Mouse (Mus musculus): ENCODE data around the gene Ptpn3. TPM values are rescaled to one million over a fixed set of nuclear protein-coding genes. Genes with fewer than 3 reads are reported as not detected.

Ptpn3 gene
- polyA plus RNA-seq, 2 experiments = 0.38 to 0.46 TPM

DNA sequence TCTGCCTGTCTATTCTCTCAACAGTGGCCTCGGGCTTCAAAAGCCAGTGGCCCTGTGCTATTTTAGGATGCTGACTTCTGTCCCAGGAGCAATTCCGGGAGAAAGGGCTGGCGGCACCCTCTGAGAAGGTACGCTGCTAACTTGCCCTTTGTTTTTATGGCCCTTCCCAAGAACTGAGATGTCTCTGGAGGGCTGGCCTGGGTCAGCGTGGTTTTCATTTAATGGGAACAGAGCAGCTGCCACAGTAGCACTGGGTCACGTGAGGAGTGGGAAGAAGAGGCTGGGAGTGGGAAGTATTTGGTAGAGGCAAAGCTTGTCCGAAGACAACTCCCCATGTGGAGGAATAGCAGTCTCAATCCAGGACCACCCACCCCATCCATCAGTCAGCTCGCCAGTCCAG, 52.5 kb downstream of the Ptpn3 start:
- no peaks in the 10 kb centered on the region for H3K4me1 ChIP-seq (replicated peaks; ENCODE audit: control insufficient read depth in 2 of 2, insufficient read depth in 2 of 2, low read length in 1 of 2)
- H3K9me3 ChIP-seq (ENCODE audit: control insufficient read depth, low read length) = no peaks in the 10 kb centered on the region
- no peak for TF ChIP-seq CTCF (IDR thresholded peaks at IDR 0.05; ENCODE audit: low read depth)
- TF ChIP-seq EP300 (IDR thresholded peaks at IDR 0.05; ENCODE audit: low read depth) = no peak
- H3K27me3 ChIP-seq (ENCODE audit: control insufficient read depth, insufficient read depth, low read length) = no peaks in the 10 kb centered on the region
- 45% methylated on average over 8 of the region's 8 CpGs for WGBS (ENCODE audit: insufficient replicate concordance)
- H3K36me3 ChIP-seq (replicated peaks; ENCODE audit: control insufficient read depth, insufficient read depth, low read depth) = no peaks in the 10 kb centered on the region
- H3K4me2 ChIP-seq (ENCODE audit: low read depth) = no peak overlapping the region
- no peak overlapping the region for H3K9ac ChIP-seq (replicated peaks)
- DNase-seq (ENCODE audit: low read depth in 3 of 3, low spot score in 3 of 3) (no peak), ATAC-seq (ENCODE audit: insufficient read depth) (no peak)
- H3K27ac ChIP-seq = no peak overlapping the region
- no peak overlapping the region for H3K4me3 ChIP-seq (ENCODE audit: insufficient read depth in 1 of 2, low read depth in 2 of 2, low read length in 2 of 2)

DNA sequence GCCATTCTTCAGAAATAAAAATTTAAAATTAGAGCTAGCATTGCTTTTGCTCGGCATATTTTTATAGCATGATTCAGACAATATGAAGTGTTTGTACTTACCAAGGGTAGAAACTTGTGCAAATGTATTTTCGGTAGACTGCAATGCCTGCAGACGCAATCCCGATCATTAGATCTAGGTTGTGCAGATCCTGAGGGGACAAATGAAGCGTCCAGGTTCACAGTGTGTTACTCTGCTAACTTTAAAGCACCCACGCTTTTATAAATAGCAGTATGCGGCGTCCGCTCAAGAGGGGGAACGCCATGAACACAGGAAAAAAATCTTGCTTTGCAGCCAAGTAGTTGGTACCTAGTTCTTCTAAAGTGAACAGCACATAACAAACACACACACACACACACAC, 56.8 kb downstream of the Ptpn3 start:
- H3K27me3 ChIP-seq (ENCODE audit: control insufficient read depth, insufficient read depth, low read length) = no peaks in the 10 kb centered on the region

DNA sequence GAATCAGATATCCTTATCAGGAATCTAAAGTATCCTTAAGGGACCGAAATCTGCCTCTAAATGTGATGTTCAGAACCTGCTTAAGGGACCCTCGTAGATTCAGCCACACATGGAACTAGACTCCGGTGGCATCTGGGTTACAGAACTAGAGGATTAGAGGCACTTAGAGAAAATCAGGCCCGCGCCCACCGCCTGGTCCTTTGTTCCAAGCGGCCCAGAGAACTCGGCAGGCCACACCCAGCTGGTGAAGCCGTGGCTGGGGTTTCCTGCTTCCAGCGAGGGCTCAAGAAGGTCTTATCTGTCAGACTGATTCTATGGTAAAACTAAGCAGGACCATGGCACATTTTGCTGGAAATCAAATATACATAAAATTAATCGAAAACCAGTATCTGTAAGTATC, 58.3 kb downstream of the Ptpn3 start:
- no peak for TF ChIP-seq EP300 (IDR thresholded peaks at IDR 0.05; ENCODE audit: low read depth)
- TF ChIP-seq CTCF (IDR thresholded peaks at IDR 0.05; ENCODE audit: low read depth) = no peak
- no peak for ATAC-seq (ENCODE audit: insufficient read depth)
- Histone ChIP-seq H3K4me1 (replicated peaks; ENCODE audit: control insufficient read depth in 2 of 2, insufficient read depth in 2 of 2, low read length in 1 of 2) (no peaks in the 10 kb centered on the region), H3K9ac (replicated peaks) (no peak overlapping the region), H3K27me3 (ENCODE audit: control insufficient read depth, insufficient read depth, low read length) (no peaks in the 10 kb centered on the region), H3K9me3 (ENCODE audit: control insufficient read depth, low read length) (no peaks in the 10 kb centered on the region), H3K4me2 (ENCODE audit: low read depth) (no peak overlapping the region), H3K36me3 (replicated peaks; ENCODE audit: control insufficient read depth, insufficient read depth, low read depth) (no peaks in the 10 kb centered on the region), H3K4me3 (ENCODE audit: insufficient read depth in 1 of 2, low read depth in 2 of 2, low read length in 2 of 2) (no peak overlapping the region), H3K27ac (no peak overlapping the region)
- no peak for DNase-seq (ENCODE audit: low read depth in 3 of 3, low spot score in 3 of 3)
- 42% methylated on average over 11 of the region's 11 CpGs for WGBS (ENCODE audit: insufficient replicate concordance)

More for the DNA sequence above, 56.8 kb downstream of the Ptpn3 start:
- Histone ChIP-seq H3K9ac (replicated peaks) (no peak overlapping the region), H3K27ac (no peak overlapping the region), H3K4me2 (ENCODE audit: low read depth) (no peak overlapping the region), H3K4me1 (replicated peaks; ENCODE audit: control insufficient read depth in 2 of 2, insufficient read depth in 2 of 2, low read length in 1 of 2) (no peaks in the 10 kb centered on the region), H3K9me3 (ENCODE audit: control insufficient read depth, low read length) (no peaks in the 10 kb centered on the region), H3K4me3 (ENCODE audit: insufficient read depth in 1 of 2, low read depth in 2 of 2, low read length in 2 of 2) (no peak overlapping the region), H3K36me3 (replicated peaks; ENCODE audit: control insufficient read depth, insufficient read depth, low read depth) (no peaks in the 10 kb centered on the region)
- no peak for DNase-seq (ENCODE audit: low read depth in 3 of 3, low spot score in 3 of 3)
- TF ChIP-seq EP300 (IDR thresholded peaks at IDR 0.05; ENCODE audit: low read depth) = no peak
- no peak for TF ChIP-seq CTCF (IDR thresholded peaks at IDR 0.05; ENCODE audit: low read depth)
- no peak for ATAC-seq (ENCODE audit: insufficient read depth)
- WGBS (ENCODE audit: insufficient replicate concordance) = 74% methylated on average over 10 of the region's 10 CpGs

DNA sequence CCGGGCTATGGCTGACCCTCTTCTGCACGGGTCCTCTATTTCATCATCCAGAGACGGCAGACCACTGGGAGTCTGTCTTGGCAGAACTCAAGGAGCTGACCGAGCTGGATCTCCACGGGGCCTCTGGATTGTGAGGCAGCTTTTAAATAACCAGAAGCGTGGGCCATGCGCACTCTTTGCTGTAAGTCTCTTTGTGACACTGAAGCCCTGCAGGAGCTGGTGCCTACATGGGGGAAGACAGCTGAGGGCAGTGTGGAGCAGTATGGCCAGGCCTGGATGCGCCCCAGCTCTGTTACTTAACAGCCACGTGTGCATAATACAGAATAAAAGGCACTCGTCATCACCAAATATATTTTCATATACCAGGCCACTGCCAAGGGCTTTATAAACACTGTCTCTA, 60.7 kb downstream of the Ptpn3 start:
- no peak for TF ChIP-seq EP300 (IDR thresholded peaks at IDR 0.05; ENCODE audit: low read depth)
- TF ChIP-seq CTCF (IDR thresholded peaks at IDR 0.05; ENCODE audit: low read depth) = no peak

DNA sequence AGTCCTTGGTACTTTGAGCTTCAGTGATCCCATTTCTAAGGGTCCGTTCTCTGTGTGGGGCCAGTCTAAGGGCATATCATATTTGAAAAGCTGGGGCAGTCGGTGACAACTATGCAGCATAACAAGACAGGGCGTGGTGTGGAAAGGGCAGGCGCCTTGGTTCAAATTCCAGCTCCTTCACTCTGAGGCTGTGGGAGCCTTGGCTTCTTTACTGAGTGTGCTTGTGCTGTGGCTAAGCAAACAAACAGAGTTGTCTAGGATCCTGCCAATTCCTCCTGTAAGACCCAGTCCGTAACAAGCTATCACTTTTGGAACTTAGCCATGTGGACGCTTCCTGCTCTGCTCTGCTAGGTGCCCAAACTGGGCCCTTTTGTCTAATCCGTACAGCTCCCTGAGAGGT, 61.5 kb downstream of the Ptpn3 start:
- TF ChIP-seq CTCF (IDR thresholded peaks at IDR 0.05; ENCODE audit: low read depth) (no peak), EP300 (IDR thresholded peaks at IDR 0.05; ENCODE audit: low read depth) (no peak)
- WGBS (ENCODE audit: insufficient replicate concordance) = 66% methylated on average over 7 of the region's 7 CpGs
- Histone ChIP-seq H3K4me1 (replicated peaks; ENCODE audit: control insufficient read depth in 2 of 2, insufficient read depth in 2 of 2, low read length in 1 of 2) (0 out of 4 replicates have a peak, but pooled peaks cover 0 to 2% of the 10 kb centered on the region in 2 experiments), H3K36me3 (replicated peaks; ENCODE audit: control insufficient read depth, insufficient read depth, low read depth) (no peaks in the 10 kb centered on the region), H3K27me3 (ENCODE audit: control insufficient read depth, insufficient read depth, low read length) (no peaks in the 10 kb centered on the region), H3K9ac (replicated peaks) (no peak overlapping the region), H3K27ac (no peak overlapping the region), H3K9me3 (ENCODE audit: control insufficient read depth, low read length) (no peaks in the 10 kb centered on the region), H3K4me2 (ENCODE audit: low read depth) (no peak overlapping the region), H3K4me3 (ENCODE audit: insufficient read depth in 1 of 2, low read depth in 2 of 2, low read length in 2 of 2) (no peak overlapping the region)
- ATAC-seq (ENCODE audit: insufficient read depth) (no peak), DNase-seq (ENCODE audit: low read depth in 3 of 3, low spot score in 3 of 3) (no peak)

More for the DNA sequence above, 60.7 kb downstream of the Ptpn3 start:
- Histone ChIP-seq H3K36me3 (replicated peaks; ENCODE audit: control insufficient read depth, insufficient read depth, low read depth) (no peaks in the 10 kb centered on the region), H3K9ac (replicated peaks) (no peak overlapping the region), H3K27ac (no peak overlapping the region), H3K9me3 (ENCODE audit: control insufficient read depth, low read length) (no peaks in the 10 kb centered on the region), H3K4me2 (ENCODE audit: low read depth) (no peak overlapping the region), H3K27me3 (ENCODE audit: control insufficient read depth, insufficient read depth, low read length) (no peaks in the 10 kb centered on the region), H3K4me1 (replicated peaks; ENCODE audit: control insufficient read depth in 2 of 2, insufficient read depth in 2 of 2, low read length in 1 of 2) (0 out of 4 replicates have a peak, but pooled peaks cover 0 to 2% of the 10 kb centered on the region in 2 experiments), H3K4me3 (ENCODE audit: insufficient read depth in 1 of 2, low read depth in 2 of 2, low read length in 2 of 2) (no peak overlapping the region)
- DNase-seq (ENCODE audit: low read depth in 3 of 3, low spot score in 3 of 3) (no peak), ATAC-seq (ENCODE audit: insufficient read depth) (no peak)
- 72% methylated on average over 10 of the region's 10 CpGs for WGBS (ENCODE audit: insufficient replicate concordance)
